Mouse (Mus musculus): Measurements from ENCODE around the gene Smad6. TPM values are rescaled to one million over a fixed set of nuclear protein-coding genes. Genes with fewer than 3 reads are reported as not detected.
A peak's percentile ranks its signal among the peaks of the same experiment; 100 is the strongest.

Gene Smad6
- total RNA-seq, 1 experiment from 2014 or later, result 0.86 TPM

- no peak for ATAC-seq (replicated peaks; ENCODE audit: insufficient number of reproducible peaks, low FRiP score, low TSS enrichment, poor library complexity, severe bottlenecking)
These were observed 52.4 kb downstream of the Smad6 start for GRCm38 (mm10) chr9:63969467-63969866.

GRCm38 (mm10) chr9:63968592-63968991 lies 53.3 kb downstream of the Smad6 start:
- ATAC-seq (replicated peaks; ENCODE audit: insufficient number of reproducible peaks, low FRiP score, low TSS enrichment, poor library complexity, severe bottlenecking), result no peak

GRCm38 (mm10) chr9:63967408-63968172 lies 54.3 kb downstream of the Smad6 start:
- no peak for ATAC-seq (replicated peaks; ENCODE audit: insufficient number of reproducible peaks, low FRiP score, low TSS enrichment, poor library complexity, severe bottlenecking)

GRCm38 (mm10) chr9:63965579-63965981 lies 56.3 kb downstream of the Smad6 start:
- no peak for ATAC-seq (replicated peaks; ENCODE audit: insufficient number of reproducible peaks, low FRiP score, low TSS enrichment, poor library complexity, severe bottlenecking)

- no peak for ATAC-seq (replicated peaks; ENCODE audit: insufficient number of reproducible peaks, low FRiP score, low TSS enrichment, poor library complexity, severe bottlenecking)
These were observed 60.0 kb downstream of the Smad6 start for GRCm38 (mm10) chr9:63961881-63962280.

- no peak for ATAC-seq (replicated peaks; ENCODE audit: insufficient number of reproducible peaks, low FRiP score, low TSS enrichment, poor library complexity, severe bottlenecking)
These were observed 61.1 kb downstream of the Smad6 start for GRCm38 (mm10) chr9:63960829-63961185.

GRCm38 (mm10) chr9:63959933-63960828 lies 61.7 kb downstream of the Smad6 start:
- no peak for ATAC-seq (replicated peaks; ENCODE audit: insufficient number of reproducible peaks, low FRiP score, low TSS enrichment, poor library complexity, severe bottlenecking)

GRCm38 (mm10) chr9:63959129-63959932 lies 62.5 kb downstream of the Smad6 start:
- no peak for ATAC-seq (replicated peaks; ENCODE audit: insufficient number of reproducible peaks, low FRiP score, low TSS enrichment, poor library complexity, severe bottlenecking)

- ATAC-seq (replicated peaks; ENCODE audit: insufficient number of reproducible peaks, low FRiP score, low TSS enrichment, poor library complexity, severe bottlenecking), result no peak
These were observed 63.4 kb downstream of the Smad6 start for GRCm38 (mm10) chr9:63958337-63959030.

- no peak for ATAC-seq (replicated peaks; ENCODE audit: insufficient number of reproducible peaks, low FRiP score, low TSS enrichment, poor library complexity, severe bottlenecking)
These were observed 64.1 kb downstream of the Smad6 start for GRCm38 (mm10) chr9:63957647-63958185.

GRCm38 (mm10) chr9:63956052-63956451 lies 65.8 kb downstream of the Smad6 start:
- ATAC-seq (replicated peaks; ENCODE audit: insufficient number of reproducible peaks, low FRiP score, low TSS enrichment, poor library complexity, severe bottlenecking), result peak; percentile 67

- no peak for ATAC-seq (replicated peaks; ENCODE audit: insufficient number of reproducible peaks, low FRiP score, low TSS enrichment, poor library complexity, severe bottlenecking)
These were observed 68.2 kb downstream of the Smad6 start for GRCm38 (mm10) chr9:63953691-63954090.

GRCm38 (mm10) chr9:63952591-63952990 lies 69.3 kb downstream of the Smad6 start:
- ATAC-seq (replicated peaks; ENCODE audit: insufficient number of reproducible peaks, low FRiP score, low TSS enrichment, poor library complexity, severe bottlenecking), result no peak

GRCm38 (mm10) chr9:63950357-63950756 lies 71.5 kb downstream of the Smad6 start:
- no peak for ATAC-seq (replicated peaks; ENCODE audit: insufficient number of reproducible peaks, low FRiP score, low TSS enrichment, poor library complexity, severe bottlenecking)

- ATAC-seq (replicated peaks; ENCODE audit: insufficient number of reproducible peaks, low FRiP score, low TSS enrichment, poor library complexity, severe bottlenecking), result no peak
These were observed 72.5 kb downstream of the Smad6 start for GRCm38 (mm10) chr9:63949393-63949792.

GRCm38 (mm10) chr9:63942608-63942982 lies 79.3 kb downstream of the Smad6 start:
- ATAC-seq (replicated peaks; ENCODE audit: insufficient number of reproducible peaks, low FRiP score, low TSS enrichment, poor library complexity, severe bottlenecking), result no peak

- ATAC-seq (replicated peaks; ENCODE audit: insufficient number of reproducible peaks, low FRiP score, low TSS enrichment, poor library complexity, severe bottlenecking), result no peak
These were observed 79.9 kb downstream of the Smad6 start for GRCm38 (mm10) chr9:63941747-63942607.
